Mouse (Mus musculus) mesoderm, embryonic 11.5 days (tissue): ENCODE measurements around the gene Acy3.
"Not testable (repeated sequence)": the region's sequence is repeated elsewhere in the genome, so short reads cannot be mapped to it uniquely, and the experiment has no call there.

Experiments
- DNase-seq: peaks from one replicate; pipeline ENCODE4 v3.0.0-alpha.2; 2012; ENCODE audit warnings: low read depth, low spot score

Acy3 gene

DNA sequence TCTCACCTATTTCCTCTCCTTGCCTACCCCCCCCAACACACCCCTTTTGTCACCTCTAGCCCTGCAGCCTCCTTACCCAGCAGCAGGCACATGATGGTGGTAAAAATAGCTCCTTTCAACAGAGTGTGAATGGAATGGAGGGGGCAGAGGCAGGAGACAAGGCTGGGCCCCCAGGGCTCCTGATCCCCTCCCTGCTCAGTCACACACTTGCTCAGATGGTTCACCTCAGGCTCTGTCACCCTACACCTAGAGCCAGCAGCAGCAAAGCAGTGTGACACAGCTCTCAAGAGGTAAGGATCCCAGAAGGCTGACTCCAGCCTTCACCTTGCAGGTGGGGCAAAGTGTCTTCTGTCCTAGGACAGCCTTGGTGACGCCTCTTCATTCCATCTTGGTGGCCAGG lies 16.7 kb downstream of the Acy3 start, which contains the start of gene Doc2g:
TSS of gene Doc2g (plus strand) at position 202 of the 400 bp plus-strand sequence.
- no peak for DNase-seq

DNA sequence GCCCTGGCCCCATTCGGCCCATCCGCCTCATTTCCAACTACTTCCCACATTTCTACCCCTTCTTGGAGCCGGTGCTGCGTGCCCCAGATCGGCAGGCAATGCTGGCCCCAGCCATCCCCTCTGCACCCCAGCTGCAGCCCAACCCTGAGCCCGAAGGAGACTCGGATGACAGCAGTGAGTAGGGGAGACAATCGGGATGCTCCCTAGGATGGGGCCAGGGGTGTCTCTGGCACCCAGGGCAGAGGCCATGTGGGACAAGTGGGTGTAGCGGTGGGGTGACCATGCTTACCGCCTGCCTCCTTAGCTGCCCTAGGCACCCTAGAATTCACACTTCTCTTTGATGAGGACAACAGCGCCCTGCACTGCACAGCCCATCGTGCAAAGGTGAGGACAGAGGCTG lies 17.3 kb downstream of the Acy3 start:
- no peak for DNase-seq

DNA sequence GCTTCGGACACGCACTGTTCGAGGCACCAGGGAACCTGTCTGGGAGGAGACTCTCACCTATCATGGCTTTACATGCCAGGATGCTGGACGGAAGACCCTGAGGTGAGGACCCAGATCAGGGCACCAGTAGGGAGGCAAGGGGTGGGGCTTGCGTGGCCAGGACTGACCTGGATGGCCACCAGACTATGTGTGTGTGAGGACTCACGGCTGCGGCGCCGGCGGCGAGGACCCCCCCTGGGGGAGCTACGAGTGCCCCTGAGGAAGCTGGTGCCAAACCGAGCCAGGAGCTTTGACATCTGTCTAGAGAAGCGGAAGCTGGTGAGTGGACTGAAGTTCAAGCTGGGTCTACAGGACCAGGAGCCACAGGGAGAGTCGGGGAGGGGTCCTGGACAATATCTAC lies 18.0 kb downstream of the Acy3 start:
- DNase-seq = no peak

DNA sequence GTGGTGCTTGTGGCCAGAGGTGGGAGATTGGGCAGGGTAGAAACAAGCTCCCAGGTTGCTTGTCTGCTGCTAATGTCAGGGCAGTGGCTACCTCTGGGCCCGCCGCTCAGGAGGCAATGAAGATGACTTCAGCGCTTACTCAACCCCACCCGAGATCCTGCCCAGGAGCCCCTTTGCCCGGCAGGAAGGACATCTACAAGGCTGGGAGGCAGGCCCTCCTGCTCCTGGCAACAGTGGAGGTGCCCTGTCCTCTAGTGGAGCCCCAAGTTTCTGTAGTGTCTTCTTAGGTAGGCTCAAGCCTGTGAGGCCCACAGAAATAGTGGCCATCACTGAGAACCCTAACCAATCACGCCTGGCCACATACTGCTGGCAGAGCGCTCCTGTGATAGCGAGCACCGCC lies 18.7 kb downstream of the Acy3 start:
- DNase-seq = no peak

DNA sequence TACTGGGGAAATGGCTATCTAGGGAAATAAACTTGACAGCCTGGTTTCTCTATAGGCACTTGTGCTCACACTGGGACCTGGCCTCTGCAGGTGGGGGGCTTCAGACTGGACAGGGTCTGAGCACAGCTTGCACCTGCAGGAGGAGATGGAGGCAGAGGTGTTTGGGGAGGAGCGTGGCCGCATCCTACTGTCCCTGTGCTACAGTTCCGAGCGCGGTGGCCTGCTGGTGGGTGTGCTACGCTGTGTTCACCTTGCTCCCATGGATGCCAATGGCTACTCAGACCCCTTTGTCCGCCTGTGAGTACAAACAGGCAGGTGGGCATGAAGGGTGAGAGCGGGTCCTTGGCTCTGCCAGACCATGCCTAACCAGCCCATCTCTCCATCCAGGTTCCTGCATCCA lies 19.6 kb downstream of the Acy3 start:
- no peak for DNase-seq

DNA sequence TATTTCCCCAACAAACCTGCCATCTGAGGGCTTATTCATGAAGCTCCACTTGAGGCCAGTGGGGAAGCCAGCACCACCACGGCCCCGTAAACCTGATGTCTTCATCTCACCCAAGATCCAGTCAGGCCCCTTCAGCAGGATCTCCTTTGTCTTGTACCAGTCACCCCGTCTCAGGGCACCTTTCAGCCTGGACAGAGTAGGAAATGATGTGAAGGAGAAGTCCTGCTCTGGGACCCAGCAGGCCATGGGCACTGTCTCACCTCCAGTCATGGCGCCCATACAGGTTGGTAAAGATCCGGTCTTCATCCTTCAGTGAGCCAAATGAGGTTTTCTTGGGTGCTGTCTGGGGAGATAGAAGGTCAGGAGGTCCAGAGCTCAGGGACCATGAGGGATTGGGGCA lies 24.7 kb downstream of the Acy3 start:
- no peak for DNase-seq

DNA sequence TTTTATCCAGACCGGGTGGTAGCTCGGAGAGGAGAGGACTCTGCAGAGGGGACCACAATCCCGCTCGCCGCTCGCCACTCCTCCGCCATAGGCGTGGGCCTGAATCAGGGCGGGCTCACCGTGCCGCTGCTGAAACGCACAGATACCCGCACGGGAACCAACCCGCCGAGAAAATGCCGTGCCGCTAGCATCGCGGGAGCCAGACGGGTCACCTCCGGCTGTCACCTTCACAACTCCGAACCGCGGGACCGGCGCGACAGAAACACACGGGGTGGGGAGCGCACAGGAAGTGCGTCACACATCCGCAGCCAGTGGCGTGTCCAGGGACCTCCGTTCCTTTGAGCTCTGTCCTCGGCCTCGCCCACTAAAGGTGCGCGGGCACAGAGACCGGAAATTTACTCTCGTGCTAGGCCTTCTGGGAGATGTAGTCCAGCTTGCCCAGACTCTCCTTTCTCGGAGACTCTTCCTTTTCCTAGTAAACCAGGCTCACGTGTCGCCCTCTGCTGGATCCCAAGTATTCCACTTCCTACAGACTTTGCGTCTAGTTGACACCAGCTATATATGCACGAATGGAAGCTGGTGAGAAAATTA lies 26.2 kb downstream of the Acy3 start, which contains the start of gene Ndufv1:
TSS of gene Ndufv1 (minus strand) at position 375 of the 591 bp plus-strand sequence.
- peak; percentile 98 for DNase-seq

DNA sequence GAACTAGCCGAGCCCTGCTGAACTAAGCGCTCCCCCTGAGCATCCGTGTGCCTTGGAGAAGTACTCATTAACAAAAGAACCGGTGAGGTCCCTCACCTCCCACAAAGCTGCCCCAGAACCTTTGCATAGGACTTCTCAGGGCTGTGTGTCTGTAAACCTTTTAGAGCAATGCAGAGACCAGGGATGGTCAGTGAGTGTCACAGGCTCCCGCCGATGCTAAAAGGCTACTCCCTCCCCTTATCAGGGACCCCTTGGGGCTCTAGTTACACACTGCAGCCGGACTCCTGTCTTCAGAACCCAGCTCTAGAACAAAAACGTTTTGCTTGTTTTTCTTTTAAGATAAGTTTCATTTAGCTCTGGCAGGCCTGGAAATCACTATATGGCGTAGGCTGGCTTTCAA lies 26.7 kb downstream of the Acy3 start:
- DNase-seq = no peak

DNA sequence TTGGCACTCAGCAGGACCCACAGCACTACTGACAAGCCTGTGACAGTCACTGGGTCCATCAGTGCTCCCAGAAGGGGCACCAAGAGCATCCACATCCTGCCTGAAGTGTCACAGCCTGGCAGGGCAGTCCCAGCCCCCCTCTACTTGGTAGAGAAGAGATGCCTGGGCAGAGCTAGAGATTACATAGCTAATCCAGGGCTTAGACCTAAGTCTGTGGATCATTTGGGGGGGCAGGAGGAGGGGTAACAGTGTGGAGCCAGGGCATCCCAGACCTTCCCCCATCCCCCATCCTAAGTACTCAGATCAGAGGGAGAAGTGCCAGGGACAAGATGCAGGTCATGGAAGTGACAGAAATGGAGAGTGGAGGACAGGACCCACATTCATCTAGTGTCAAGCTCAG lies 28.4 kb downstream of the Acy3 start:
- DNase-seq = no peak

DNA sequence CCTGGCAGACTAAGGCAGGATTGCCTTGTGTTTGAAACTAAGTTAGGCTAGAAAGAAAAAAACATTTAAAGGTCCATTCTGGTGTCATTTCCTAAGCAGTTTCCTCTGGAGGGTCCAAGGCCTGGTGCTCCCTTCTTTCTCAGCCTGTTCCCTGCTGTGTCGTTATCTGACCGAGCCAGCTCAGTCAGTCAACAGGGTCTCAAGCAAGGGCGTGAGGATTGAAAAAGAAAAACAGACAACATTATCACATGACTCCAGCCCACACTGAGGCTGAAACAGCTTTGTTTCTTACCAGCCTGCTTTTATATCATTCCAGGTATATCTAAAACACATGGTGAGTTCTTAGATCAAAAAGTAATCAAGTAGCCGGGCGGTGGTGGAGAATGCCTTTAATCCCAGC lies 29.3 kb downstream of the Acy3 start:
- DNase-seq = no peak

DNA sequence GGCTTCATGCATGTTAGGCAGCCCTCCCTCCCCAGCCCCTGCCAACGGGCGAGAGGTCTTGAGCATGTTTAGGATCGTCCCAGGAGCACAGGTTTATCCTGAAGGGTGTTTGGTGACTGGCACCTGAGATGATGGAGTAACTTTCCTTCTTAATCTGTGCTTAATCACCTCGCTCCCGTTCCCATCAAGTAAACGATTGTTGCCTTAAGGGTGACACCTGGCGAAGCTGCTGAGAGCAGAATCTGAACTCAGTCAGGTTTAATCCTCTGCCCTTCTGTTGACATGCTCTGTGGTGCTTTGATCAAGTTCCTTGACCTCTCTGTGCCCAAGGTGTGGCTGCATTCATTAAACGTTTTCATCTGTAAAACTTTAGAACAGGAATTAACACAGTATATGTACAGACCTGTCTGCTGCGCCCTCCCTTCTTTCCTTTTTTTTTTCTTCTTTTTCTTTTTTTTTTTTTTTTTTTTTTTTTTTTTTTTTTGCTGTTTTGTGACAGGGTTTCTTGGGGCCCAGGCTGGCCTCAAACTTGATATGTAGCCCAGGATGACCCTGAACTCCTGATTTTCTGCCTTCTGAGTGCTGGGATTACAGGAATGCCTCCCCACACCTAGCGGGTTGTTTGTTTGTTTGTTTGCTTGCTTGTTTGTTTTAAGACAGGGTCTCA lies 31.7 kb downstream of the Acy3 start:
- DNase-seq = no peak

DNA sequence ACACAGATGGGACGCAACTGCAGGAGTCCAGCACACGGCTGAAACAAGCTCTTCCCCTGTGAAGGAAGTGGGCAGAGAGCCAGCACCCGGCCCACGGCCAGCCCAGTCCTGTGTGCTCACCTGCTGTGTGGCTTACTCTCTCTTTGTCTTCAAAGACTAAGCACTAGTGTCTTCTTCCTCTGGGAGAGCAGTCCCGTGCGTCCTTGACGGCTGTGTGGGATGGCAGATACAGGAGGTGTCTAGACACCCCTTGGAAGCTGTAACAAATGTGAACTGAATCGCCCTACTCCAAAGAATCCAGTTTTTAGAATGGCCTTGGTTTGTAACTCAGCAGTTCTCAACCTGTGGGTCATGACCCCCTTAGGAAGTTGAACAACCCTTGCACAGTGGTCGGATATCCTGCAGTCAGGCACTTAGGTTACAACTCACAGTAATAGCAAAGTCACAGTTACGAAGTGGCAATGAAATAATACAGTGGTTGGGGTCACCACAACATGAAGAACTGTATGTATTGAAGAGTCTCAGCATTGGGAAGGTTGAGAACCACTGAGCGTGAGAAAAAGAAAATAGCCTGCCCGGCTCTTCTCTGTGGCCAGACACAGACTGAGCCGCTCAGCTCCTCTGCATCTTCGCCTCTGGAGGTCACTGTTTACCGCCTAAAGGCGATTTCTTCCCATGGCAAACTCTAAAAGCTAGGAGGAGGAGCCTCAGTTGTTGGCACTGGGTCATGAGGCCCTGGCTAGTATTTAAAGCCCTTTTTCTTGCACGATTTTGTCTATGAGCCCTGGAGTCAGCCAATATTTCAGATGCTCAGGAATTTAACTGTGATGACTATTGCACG lies 32.6 kb downstream of the Acy3 start:
- peak; percentile 80 for DNase-seq

DNA sequence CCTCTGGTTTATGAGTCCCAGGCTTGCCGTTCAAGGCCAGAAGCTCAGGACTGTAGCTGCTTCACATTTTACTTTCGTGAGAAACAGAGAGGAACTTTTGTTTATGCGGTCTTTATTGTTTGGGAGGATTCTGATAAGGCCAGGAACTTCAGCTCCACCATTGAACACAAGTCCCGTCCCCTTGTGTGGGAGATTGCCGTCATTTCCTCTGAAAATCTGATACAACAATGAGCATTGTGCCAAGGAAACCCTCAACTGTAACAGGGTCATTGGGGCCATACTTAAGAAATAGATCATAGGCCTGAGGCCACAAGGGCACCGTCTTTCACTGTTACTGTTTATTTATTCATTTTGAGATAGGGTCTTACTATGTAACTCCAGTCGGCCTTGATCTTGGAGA lies 36.8 kb downstream of the Acy3 start:
- DNase-seq = no peak

DNA sequence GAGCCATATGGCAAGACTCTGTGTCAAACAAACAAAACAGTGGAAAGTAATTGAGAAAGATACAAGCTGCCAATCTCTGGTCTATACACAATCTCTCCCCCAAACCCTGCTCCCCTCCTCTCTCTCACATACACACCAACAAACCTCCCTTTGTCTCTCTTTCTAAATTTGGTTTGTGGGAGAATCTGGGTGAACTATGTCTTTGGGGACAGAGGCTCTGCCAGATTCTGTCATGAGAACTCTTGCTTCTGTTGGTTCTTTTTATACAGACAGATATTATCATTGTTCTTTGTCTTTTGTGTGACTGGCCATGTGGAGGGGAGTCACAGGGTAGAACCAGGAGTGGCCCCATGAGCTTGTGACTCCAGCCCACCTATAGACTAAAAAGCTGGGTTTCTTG lies 41.2 kb downstream of the Acy3 start:
- no peak for DNase-seq

DNA sequence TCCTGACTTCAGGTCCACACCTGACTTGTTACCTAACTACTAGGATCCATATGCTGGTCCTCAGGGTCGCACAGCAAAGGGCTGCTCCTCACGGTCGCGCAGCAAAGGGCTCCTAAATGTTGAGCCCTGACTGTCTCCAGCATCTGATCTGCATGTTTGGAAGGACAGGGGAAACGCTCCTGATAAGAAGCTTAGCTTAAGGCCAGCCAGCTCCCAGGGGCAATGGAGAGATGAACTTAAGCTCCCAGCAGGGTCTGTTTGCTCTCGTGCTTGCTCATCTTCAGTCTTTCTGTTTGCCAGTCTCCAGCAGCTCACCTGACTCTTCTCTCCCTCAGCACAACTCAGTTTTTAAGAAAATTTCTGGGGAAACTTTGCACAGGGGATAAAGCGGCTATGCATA lies 46.3 kb downstream of the Acy3 start:
- DNase-seq = no peak

DNA sequence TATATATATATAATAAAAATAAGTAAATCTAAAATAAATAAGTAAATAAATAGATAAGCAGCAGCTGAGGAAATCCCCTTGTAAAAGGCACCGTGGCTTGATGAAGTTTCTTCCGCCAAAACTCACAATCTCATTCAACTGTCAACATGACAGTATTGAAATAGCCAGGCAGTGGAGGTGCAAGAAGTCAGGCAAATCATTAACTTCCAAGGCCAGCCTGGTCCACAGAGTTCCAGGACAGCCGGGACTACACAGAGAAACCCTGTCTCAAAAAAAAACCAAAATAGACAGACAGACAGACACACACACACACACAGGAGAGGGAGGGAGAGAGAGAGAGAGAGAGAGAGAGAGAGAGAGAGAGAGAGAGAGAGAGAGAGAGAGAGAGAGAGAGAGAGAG lies 46.9 kb downstream of the Acy3 start:
- DNase-seq = no peak

DNA sequence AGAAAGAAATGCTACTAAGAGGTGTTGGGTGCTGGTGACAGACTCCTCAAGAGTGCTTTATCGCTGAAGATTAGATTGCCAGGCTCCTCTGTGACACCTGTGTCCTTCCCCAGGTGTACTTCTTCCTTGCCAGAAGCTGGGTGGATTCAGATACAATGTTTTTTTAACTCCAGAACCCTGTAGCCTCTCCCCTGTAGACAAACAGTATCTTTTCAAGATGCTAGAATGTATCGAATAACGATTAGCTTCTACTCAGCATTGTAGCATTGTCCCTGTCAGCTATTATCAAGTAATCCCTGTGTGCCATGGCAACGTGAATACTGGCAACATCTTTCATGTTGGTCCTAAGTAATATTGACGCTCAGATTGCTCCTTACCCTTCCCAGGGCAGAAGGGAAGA lies 47.4 kb downstream of the Acy3 start:
- DNase-seq = no peak

DNA sequence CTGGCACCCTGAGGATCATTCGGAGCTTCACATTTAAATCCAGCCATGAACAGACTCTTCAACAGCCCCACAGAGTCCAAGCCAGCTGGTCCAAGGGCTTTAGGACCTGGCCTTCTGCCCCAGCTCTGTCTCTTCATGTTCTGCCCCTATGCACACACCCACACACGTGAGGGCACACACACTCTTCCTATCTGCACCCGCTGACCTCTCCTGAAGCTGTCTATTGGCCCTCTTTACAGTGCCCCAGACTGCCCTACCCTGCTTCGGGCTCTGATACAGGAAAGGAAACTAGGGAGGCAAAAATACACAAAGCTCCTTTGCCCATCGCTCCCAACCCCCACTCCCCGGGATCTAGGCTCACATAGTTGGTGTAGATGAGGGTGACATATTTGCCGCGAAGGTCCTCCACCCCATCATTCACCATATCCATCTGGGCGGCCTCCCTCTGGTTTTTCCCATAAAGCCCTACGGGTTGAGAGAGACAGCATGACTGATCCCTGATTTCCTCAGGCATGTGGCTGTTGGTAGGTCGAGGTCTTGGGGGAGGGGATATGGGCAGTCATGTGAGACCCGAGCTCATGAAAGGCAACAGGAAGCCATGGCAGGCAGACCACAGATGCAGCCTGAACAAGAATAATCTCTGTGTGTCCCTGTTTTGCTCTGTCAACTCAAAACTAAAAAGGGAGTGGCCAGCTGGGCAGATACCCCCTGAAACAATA lies 50.1 kb downstream of the Acy3 start:
- DNase-seq = peak; percentile 54

DNA sequence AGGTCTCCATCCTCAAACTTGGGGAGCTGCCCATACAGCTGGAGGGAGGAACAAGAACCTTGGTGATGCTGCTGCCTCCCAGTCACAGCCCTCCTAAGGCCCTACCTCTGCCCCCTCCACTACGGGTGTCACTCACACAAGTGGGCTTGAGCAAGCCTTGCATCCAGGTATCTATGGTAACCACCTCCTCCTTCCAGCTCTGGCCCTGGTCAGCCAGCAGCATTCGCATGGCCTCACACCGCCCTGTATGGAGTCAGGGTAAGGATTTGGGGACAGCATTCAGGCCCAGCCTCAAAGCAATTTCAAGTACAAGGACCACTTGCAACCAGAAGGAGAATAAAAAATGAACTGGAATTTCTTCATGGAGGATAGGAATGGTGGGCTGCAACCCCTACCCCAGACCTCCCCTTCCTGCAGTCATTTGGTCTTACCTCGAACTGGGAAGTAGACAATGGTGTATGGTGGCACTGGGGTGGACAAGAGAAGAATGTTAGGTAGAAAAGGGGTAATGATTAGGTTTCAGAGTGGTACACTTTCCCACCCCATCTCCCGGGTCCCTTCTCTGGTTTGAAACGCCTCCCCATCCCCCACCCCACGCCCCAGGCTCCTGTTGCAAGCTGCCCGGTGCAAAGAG lies 50.9 kb downstream of the Acy3 start:
- DNase-seq = not testable (repeated sequence)

DNA sequence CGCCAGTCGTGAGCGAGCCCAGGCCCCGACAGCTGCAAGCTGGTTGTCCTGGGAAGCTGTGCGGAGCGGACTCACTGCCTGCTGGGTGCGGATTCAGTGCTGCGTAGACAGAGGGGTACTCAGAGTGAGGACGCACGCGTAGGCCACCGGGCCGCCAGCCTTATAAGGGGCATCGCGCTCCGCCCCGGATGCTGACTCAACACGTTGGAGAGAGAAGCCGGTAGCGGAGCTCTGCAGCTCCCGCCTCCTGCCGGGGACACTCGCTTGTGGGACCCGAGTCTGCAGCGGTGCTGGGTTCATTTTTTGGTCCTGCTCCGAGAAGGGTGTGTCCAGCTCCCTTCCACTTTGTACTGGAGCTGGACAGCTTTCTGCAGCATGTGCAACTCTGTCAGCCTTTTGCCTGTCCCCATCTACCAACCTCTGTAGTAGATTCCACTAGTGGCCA lies 51.4 kb downstream of the Acy3 start, which contains the start of gene Gstp1:
TSS of gene Gstp1 (minus strand) at position 198 of the 445 bp plus-strand sequence.
- peak; percentile 91 for DNase-seq
